Mouse (Mus musculus) small intestine, adult 2 months (tissue): Measurements from ENCODE around the gene Msh4. TPM values are rescaled to one million over a fixed set of nuclear protein-coding genes. Genes with fewer than 3 reads are reported as not detected.
"Not testable (repeated sequence)": the region's sequence is repeated elsewhere in the genome, so short reads cannot be mapped to it uniquely, and the experiment has no call there.

Experiments
- H3K27ac ChIP-seq: fragments of 200-500 bp; 2 replicates; pipeline ENCODE4 v1.5.1; 2012; ENCODE audit warnings: low read depth, low read length, control low read depth, inconsistent platforms; ENCODE audit not compliant: insufficient read depth
- H3K27me3 ChIP-seq: fragments of 200-500 bp; 2 replicates; pipeline ENCODE4 v1.6.1; 2012; ENCODE audit warnings: mild to moderate bottlenecking, moderate library complexity, low read length, inconsistent platforms; ENCODE audit not compliant: control insufficient read depth, insufficient read depth
- H3K36me3 ChIP-seq: fragments of 200-500 bp; 2 replicates; pipeline ENCODE4 v1.6.1; 2012; ENCODE audit warnings: mild to moderate bottlenecking, low read length, control low read depth, inconsistent platforms; ENCODE audit not compliant: control insufficient read depth, insufficient read depth
- H3K4me1 ChIP-seq: fragments of 200-500 bp; 2 replicates; pipeline ENCODE4 v1.6.1; 2012; ENCODE audit warnings: low read length, inconsistent platforms, mixed read lengths; ENCODE audit not compliant: control insufficient read depth, insufficient read depth, insufficient read length
- H3K4me3 ChIP-seq: fragments of 200-500 bp; 2 replicates; pipeline ENCODE4 v1.5.1; 2012; ENCODE audit warnings: low read depth, mild to moderate bottlenecking, control low read depth, inconsistent platforms, low read length, moderate library complexity
- CTCF ChIP-seq: fragments of 200-500 bp; IDR thresholded peaks from 2 replicates; pipeline ENCODE4 v1.5.1; 2012; ENCODE audit warnings: low read depth, mild to moderate bottlenecking, control low read depth, inconsistent platforms, low read length, moderate library complexity, mixed read lengths; ENCODE audit not compliant: insufficient replicate concordance, insufficient read length; ENCODE audit errors: extremely low read depth
- POLR2A ChIP-seq: fragments of 200-500 bp; IDR thresholded peaks from 2 replicates; pipeline ENCODE4 v1.6.1; 2012; ENCODE audit warnings: low read depth, mild to moderate bottlenecking, control low read depth, inconsistent platforms, low read length, moderate library complexity
- WGBS: fragments of 180-500 bp; shearing (Covaris S2); methylation state at CpG from one replicate; pipeline ENCODE4 v1.1.7; 2018; 5-methylcytosine and 5-hydroxymethylcytosine counted together
- polyA plus RNA-seq: library from polyadenylated mRNA; depleted of rRNA; stranded (reverse); fragments of >200 nt; gene quantifications from 2 replicates; pipeline ENCODE4 v1.2.3, GENCODE M21; 2012

Gene Msh4
- polyA plus RNA-seq, 1 experiment: 0.03 TPM

DNA sequence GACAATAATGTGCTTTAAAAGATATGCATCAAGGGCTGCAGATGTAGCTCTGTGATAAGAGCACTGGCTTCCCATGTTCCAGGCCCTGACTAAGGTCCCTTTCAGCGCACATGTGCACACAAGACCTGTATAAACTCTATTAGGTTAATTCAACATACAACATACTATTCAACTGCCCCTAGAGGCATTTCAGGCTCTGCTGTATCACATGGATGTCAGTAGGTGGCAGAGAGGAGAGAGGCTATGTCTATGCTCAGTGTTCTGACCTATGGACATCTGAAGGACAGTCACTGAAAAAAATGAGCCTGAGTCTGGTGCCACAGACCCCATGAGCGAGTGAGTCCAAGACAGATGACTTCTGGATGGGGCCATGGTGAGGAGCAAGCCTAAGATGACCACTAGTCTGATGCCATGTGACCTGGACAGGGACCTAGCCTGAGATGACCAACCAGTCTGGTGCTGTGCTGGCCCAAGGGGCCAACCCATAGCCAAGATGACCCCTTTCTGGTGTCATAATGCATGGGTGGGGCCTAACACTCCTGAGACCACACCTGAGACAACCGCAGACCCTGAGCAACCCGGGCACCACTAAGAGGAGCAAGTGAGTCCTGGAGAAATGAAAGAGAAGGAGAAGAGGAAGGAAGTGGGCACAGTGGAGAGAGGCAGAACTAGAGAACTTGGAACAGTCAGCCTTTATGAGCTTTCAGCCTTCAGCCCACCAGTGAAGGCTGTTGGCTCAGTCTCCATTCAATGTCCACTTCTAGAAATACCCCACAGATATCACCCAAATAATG, 41.1 kb downstream of the Msh4 start:
- 70% methylated on average over 4 of the region's 4 CpGs for WGBS
- H3K36me3 ChIP-seq: no peaks in the 10 kb centered on the region
- no peaks in the 10 kb centered on the region for H3K4me1 ChIP-seq
- H3K27me3 ChIP-seq: no peaks in the 10 kb centered on the region
- no peak for TF ChIP-seq POLR2A
- TF ChIP-seq CTCF: no peak
- no peak overlapping the region for H3K4me3 ChIP-seq
- no peak overlapping the region for H3K27ac ChIP-seq

DNA sequence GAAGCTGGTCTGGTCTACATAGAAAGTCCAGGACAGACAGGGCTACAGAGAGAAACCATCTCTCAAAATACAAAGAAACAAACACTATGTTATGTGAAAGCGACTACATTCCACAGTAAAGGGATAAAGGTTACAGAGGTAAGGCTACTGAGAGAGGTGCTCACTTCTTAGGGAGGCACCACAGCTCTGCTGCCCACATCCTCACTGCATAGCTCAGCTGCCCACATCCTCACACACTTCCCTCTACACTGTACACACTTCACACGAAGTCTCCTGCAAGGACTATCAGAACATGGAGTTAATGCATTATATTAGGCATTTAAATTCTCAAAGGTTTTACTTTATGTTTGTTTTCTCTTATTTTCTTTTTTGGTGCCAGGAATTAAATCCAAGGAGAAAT, 42.1 kb downstream of the Msh4 start:
- H3K4me3 ChIP-seq: no peak overlapping the region
- no peak for TF ChIP-seq POLR2A
- H3K36me3 ChIP-seq: no peaks in the 10 kb centered on the region
- H3K27ac ChIP-seq: no peak overlapping the region
- WGBS: 52% methylated on average over 2 of the region's 2 CpGs
- H3K4me1 ChIP-seq: no peaks in the 10 kb centered on the region
- no peaks in the 10 kb centered on the region for H3K27me3 ChIP-seq

- 80% methylated on average over 8 of the region's 8 CpGs for WGBS
- not testable (repeated sequence) for H3K4me3 ChIP-seq, H3K27me3 ChIP-seq
Measured at GRCm38 (mm10) chr3:153860392-153860791, 45.5 kb downstream of the Msh4 start.

DNA sequence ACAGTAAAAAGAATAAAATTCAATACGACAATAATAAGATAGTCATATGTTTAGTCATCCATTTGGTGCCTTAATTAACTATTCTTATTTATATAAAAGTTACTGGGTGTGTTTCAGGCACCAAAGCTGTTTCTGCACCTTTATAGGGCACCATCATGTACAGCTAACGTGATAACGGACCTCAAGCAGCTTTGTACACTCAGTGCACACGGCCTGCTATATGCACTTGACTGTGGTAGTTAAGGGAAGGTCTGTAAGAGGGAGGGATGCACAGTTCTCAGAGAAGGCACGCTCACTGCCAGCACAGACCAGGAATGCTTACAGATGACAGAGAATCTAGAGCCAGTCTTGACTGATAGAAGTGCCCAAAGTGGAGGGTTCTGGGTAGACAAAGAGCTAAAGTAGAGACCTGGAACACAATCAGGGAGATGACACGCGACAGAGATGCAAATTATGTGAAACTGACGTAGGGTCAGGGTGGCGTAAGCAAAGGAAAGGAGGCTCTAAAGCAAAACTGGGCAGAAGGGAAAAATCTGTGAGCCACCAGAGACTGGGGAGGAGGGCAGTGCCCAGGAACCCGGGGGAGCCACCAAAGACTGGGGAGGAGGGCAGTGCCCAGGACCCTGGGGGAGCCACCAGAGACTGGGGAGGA, 47.5 kb downstream of the Msh4 start:
- Histone ChIP-seq H3K4me1 (no peaks in the 10 kb centered on the region), H3K27me3 (0 out of 2 replicates have a peak, but pooled peaks cover 2% of the 10 kb centered on the region), H3K27ac (no peak overlapping the region), H3K4me3 (no peak overlapping the region), H3K36me3 (no peaks in the 10 kb centered on the region)
- TF ChIP-seq POLR2A (no peak), CTCF (no peak)
- 78% methylated on average over 10 of the region's 10 CpGs for WGBS

More at GRCm38 (mm10) chr3:153860392-153860791, 45.5 kb downstream of the Msh4 start:
- not testable (repeated sequence) for H3K27ac ChIP-seq, H3K36me3 ChIP-seq, H3K4me1 ChIP-seq

DNA sequence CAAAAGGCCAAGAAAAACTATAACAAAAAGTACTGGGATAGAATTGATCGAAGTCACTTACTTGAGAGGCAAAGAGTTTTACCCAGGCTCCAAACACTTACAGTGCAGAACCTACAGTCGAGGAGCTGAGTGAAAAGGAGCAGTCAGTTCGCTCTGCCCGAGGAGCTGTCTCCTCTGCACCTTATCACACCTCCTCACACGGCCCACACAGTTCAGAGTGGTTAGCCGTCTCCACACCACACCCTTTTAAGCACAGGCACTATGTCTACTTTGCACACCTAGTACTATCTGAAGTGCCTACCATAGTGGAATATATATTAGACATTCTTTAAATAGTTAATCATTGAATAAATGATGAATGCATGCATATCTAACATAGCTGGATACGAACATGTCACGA, 53.7 kb downstream of the Msh4 start:
- Histone ChIP-seq H3K36me3 (no peaks in the 10 kb centered on the region), H3K4me3 (no peak overlapping the region), H3K27me3 (0 out of 2 replicates have a peak, but pooled peaks cover under 1% of the 10 kb centered on the region), H3K4me1 (no peaks in the 10 kb centered on the region), H3K27ac (no peak overlapping the region)
- WGBS: 46% methylated on average over 8 of the region's 8 CpGs
- TF ChIP-seq CTCF (no peak), POLR2A (no peak)

DNA sequence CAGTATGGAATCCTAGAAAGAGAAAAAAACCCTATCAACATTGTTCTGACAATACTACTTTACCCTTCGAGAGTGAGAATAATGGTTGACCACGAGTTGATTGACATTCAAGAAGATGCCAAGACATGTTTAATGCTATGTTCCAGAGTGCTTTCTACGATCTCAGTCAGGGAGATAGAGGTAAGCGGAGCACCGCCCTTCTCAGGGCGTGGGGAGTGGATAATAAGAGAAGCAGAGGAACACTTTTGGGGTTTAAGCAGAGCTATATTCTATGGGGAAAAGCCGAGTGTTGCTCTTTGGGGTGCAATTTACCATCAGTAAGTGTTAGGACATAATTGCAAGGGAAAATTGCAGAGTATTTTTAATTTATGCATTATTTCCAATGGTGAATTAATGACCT, 55.2 kb downstream of the Msh4 start:
- WGBS: 87% methylated on average over 7 of the region's 7 CpGs
- no peak overlapping the region for H3K27ac ChIP-seq
- no peak overlapping the region for H3K4me3 ChIP-seq
- no peak for TF ChIP-seq POLR2A
- TF ChIP-seq CTCF: no peak
- H3K4me1 ChIP-seq: no peaks in the 10 kb centered on the region
- H3K27me3 ChIP-seq: no peaks in the 10 kb centered on the region
- H3K36me3 ChIP-seq: no peaks in the 10 kb centered on the region

GRCm38 (mm10) chr3:153849368-153850015, 56.4 kb downstream of the Msh4 start:
- Histone ChIP-seq H3K36me3 (no peaks in the 10 kb centered on the region), H3K4me1 (no peaks in the 10 kb centered on the region), H3K27ac (no peak overlapping the region), H3K4me3 (no peak overlapping the region), H3K27me3 (no peaks in the 10 kb centered on the region)
- 6% methylated on average over 5 of the region's 5 CpGs for WGBS
- TF ChIP-seq POLR2A: no peak
- no peak for TF ChIP-seq CTCF
